Mouse (Mus musculus) thymus, adult 18-20 months (tissue): ENCODE data around the gene Zfp3.
"Not testable (repeated sequence)": the region's sequence is repeated elsewhere in the genome, so short reads cannot be mapped to it uniquely, and the experiment has no call there.

Experiments
- DNase-seq, 2 experiments: peaks; one replicate each; pipeline ENCODE4 v3.0.0; 2022; ENCODE audit warnings: mixed read lengths in 2 of 2

Zfp3 gene

GRCm38 (mm10) chr11:70760446-70760845 lies 3.6 kb upstream of the Zfp3 start:
- not testable (repeated sequence) for DNase-seq

GRCm38 (mm10) chr11:70762641-70763040 lies 1.4 kb upstream of the Zfp3 start:
- DNase-seq, result no peak

GRCm38 (mm10) chr11:70763582-70763935 lies 450 bp upstream of the Zfp3 start:
- DNase-seq, result no peak

- no peak for DNase-seq
Measured at GRCm38 (mm10) chr11:70765776-70766445, 1.9 kb downstream of the Zfp3 start.

GRCm38 (mm10) chr11:70770804-70771203 lies 6.8 kb downstream of the Zfp3 start:
- DNase-seq, result no peak

- DNase-seq, result peak; percentile 47 to 48
Measured at GRCm38 (mm10) chr11:70776830-70777571, 13.0 kb downstream of the Zfp3 start.

- no peak for DNase-seq
Measured at GRCm38 (mm10) chr11:70777634-70778033, 13.6 kb downstream of the Zfp3 start.

GRCm38 (mm10) chr11:70778058-70778457 lies 14.0 kb downstream of the Zfp3 start:
- DNase-seq, result not testable (repeated sequence)

GRCm38 (mm10) chr11:70785908-70786307 lies 21.9 kb downstream of the Zfp3 start:
- no peak for DNase-seq

GRCm38 (mm10) chr11:70787052-70787451 lies 23.0 kb downstream of the Zfp3 start:
- no peak for DNase-seq

GRCm38 (mm10) chr11:70788972-70789655 lies 25.1 kb downstream of the Zfp3 start:
- DNase-seq, result peak; percentile 11 to 34

GRCm38 (mm10) chr11:70790426-70790825 lies 26.4 kb downstream of the Zfp3 start:
- DNase-seq, result no peak

GRCm38 (mm10) chr11:70790874-70791551 lies 27.0 kb downstream of the Zfp3 start:
- DNase-seq, result no peak

- DNase-seq, result no peak
Measured at GRCm38 (mm10) chr11:70791676-70792075, 27.7 kb downstream of the Zfp3 start.

- no peak for DNase-seq
Measured at GRCm38 (mm10) chr11:70792409-70792808, 28.4 kb downstream of the Zfp3 start.

- DNase-seq, result no peak
Measured at GRCm38 (mm10) chr11:70802208-70802864, 38.3 kb downstream of the Zfp3 start.

- no peak for DNase-seq
Measured at GRCm38 (mm10) chr11:70802865-70803261, 38.9 kb downstream of the Zfp3 start.

- no peak for DNase-seq
Measured at GRCm38 (mm10) chr11:70803711-70804200, 39.7 kb downstream of the Zfp3 start.

- no peak for DNase-seq
Measured at GRCm38 (mm10) chr11:70804395-70804794, 40.4 kb downstream of the Zfp3 start.

- no peak for DNase-seq
Measured at GRCm38 (mm10) chr11:70805641-70806175, 41.7 kb downstream of the Zfp3 start.

- no peak for DNase-seq
Measured at GRCm38 (mm10) chr11:70806697-70807096, 42.7 kb downstream of the Zfp3 start.

GRCm38 (mm10) chr11:70807630-70808029 lies 43.6 kb downstream of the Zfp3 start:
- no peak for DNase-seq
